Mouse (Mus musculus) bone marrow macrophage, adult 2 months (primary cell): Measurements from ENCODE around the gene Tnik.

Experiments
- CTCF ChIP-seq: IDR thresholded peaks from 2 replicates; pipeline ENCODE4 v1.5.1; 2012; ENCODE audit warnings: low read depth, mild to moderate bottlenecking, low read length, moderate library complexity
- POLR2A ChIP-seq: IDR thresholded peaks from 2 replicates; pipeline ENCODE4 v1.6.1; 2012; ENCODE audit warnings: mild to moderate bottlenecking, low read depth, low read length, borderline replicate concordance

DNA sequence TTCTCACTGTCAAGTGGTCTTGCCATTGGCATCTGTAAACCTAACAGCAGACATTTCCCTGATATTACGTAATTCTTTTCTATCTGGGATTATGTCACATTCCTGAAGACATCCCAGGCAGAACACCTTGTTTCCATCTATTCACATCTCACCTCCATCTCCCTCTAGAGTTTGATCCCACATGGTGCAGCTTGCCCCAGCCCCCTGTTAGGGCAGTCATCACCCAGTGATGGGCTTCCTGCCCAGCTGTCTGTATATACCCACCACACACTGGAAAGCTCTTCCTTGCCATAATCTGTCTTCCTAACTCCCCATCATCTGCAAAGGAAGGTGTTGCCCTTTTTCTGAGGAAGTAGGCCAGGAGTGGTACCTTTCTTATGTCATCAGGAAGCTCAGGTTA is 159.2 kb downstream of the Tnik start:
- TF ChIP-seq CTCF (no peak), POLR2A (no peak)
